ENCODE assay signal across 10 mouse cellular contexts in the genomic region with DNA sequence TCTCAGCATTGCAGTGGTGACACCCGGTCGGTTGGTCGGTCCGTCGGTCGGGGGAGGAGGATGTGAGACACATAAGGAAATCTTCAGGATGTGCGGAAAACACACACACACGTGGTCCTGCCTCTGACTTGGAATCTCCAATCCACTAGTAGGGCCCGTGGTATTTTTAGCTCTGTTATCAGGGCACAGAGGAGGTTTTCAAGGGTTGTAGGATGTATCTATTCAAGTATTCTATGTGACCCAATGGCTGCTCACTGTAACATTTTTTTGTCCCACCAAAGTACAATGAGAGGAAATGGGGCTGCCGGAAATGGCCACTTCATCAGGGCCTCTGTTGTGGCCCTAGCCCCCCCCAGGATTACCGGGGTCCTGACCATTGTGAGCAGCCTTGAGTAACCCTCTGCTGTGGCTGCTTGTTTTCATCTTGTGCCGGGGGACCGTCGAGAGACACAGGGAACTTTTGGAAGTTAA.
DNase-seq lines count a peak whose midpoint lies in the region; ATAC-seq and TF ChIP-seq lines count a peak whose summit lies in the region.
"Had no signal": no experiment of that assay in that cellular context is flagged by ENCODE, and none has a peak within 500 bp of the region (broad histone marks: within the 10 kb centered on the region; RNA-seq: fewer than 3 reads in every experiment).

No protein-coding gene starts in this region.

- no peak overlapping the region for H3K4me3 ChIP-seq in stomach, embryonic 15.5 days (replicated peaks)
- no peak overlapping the region for H3K4me3 ChIP-seq in stomach, postnatal 0 days (ENCODE audit: low read depth, low read length)
- no peak overlapping the region for H3K4me3 ChIP-seq in liver, embryonic 11.5 days (ENCODE audit: low read depth, low read length)
- H3K4me3 ChIP-seq: embryonic facial prominence, embryonic 15.5 days had no signal

- no peaks in the 10 kb centered on the region for H3K36me3 ChIP-seq in stomach, embryonic 15.5 days
- H3K36me3 ChIP-seq in stomach, postnatal 0 days (ENCODE audit: control insufficient read depth, insufficient read depth, low read length), result no peaks in the 10 kb centered on the region
- H3K36me3 ChIP-seq in liver, embryonic 11.5 days (ENCODE audit: control insufficient read depth, insufficient read depth, low read length), result no peaks in the 10 kb centered on the region
- H3K36me3 ChIP-seq: embryonic facial prominence, embryonic 15.5 days; G1E had no signal

- H3K27me3 ChIP-seq in stomach, embryonic 15.5 days (replicated peaks), result no peaks in the 10 kb centered on the region
- no peaks in the 10 kb centered on the region for H3K27me3 ChIP-seq in stomach, postnatal 0 days (ENCODE audit: control insufficient read depth, insufficient read depth, low read length)
- no peaks in the 10 kb centered on the region for H3K27me3 ChIP-seq in liver, embryonic 11.5 days (replicated peaks; ENCODE audit: control insufficient read depth, insufficient read depth, low read length)
- H3K27me3 ChIP-seq: embryonic facial prominence, embryonic 15.5 days had no signal

- peak overlapping the region; percentile 28; the same call in 1 of the 2 replicates for H3K27ac ChIP-seq in stomach, embryonic 15.5 days
- H3K27ac ChIP-seq in stomach, postnatal 0 days (replicated peaks), result no peak overlapping the region; the same call in 1 of the 2 replicates
- peak overlapping the region; percentile 94 for H3K27ac ChIP-seq in liver, embryonic 11.5 days (ENCODE audit: low read depth, low read length)
- H3K27ac ChIP-seq: embryonic facial prominence, embryonic 15.5 days had no signal

- H3K4me2 ChIP-seq in stomach, embryonic 15.5 days, result no peak overlapping the region
- no peak overlapping the region for H3K4me2 ChIP-seq in stomach, postnatal 0 days (replicated peaks; ENCODE audit: low read depth)
- H3K4me2 ChIP-seq in liver, embryonic 11.5 days, result no peak overlapping the region
- H3K4me2 ChIP-seq: embryonic facial prominence, embryonic 15.5 days had no signal

- ATAC-seq in stomach, embryonic 15.5 days (ENCODE audit: insufficient read depth, low FRiP score, low read depth), result no peak; the same call in 1 of the 2 replicates
- ATAC-seq in stomach, postnatal 0 days (ENCODE audit: low FRiP score, low TSS enrichment), result no peak
- ATAC-seq in liver, embryonic 11.5 days (replicated peaks; ENCODE audit: low FRiP score), result no peak; the same call in 1 of the 2 replicates

- peaks cover 30% of the 10 kb centered on the region; the same call in 1 of the 2 replicates for H3K4me1 ChIP-seq in stomach, embryonic 15.5 days
- H3K4me1 ChIP-seq in stomach, postnatal 0 days (replicated peaks; ENCODE audit: control insufficient read depth, insufficient read depth), result no peaks in the 10 kb centered on the region
- H3K4me1 ChIP-seq in liver, embryonic 11.5 days (replicated peaks; ENCODE audit: control insufficient read depth, insufficient read depth, low read length), result peaks cover 45% of the 10 kb centered on the region

- intact Hi-C loops in heart, postnatal 14 days (cut with DNase I), result no loop called here

- TF ChIP-seq EP300 in stomach, postnatal 0 days (optimal IDR thresholded peaks at IDR 0.05), result no peak

- H3K9ac ChIP-seq in stomach, embryonic 15.5 days, result no peak overlapping the region
- H3K9ac ChIP-seq in stomach, postnatal 0 days (ENCODE audit: low read length), result no peak overlapping the region
- no peak overlapping the region for H3K9ac ChIP-seq in liver, embryonic 11.5 days (ENCODE audit: low read depth, low read length)
- H3K9ac ChIP-seq: embryonic facial prominence, embryonic 15.5 days had no signal

- 73% methylated on average over 14 of the region's 14 CpGs for WGBS in stomach, embryonic 15.5 days
- 81% methylated on average over 14 of the region's 14 CpGs for WGBS in stomach, postnatal 0 days
- 59% methylated on average over 14 of the region's 14 CpGs for WGBS in liver, embryonic 11.5 days

- DNase-seq in stomach, postnatal 0 days (ENCODE audit: low spot score), result no peak
- peak; percentile 44 to 54 for DNase-seq in heart, postnatal 14 days
- DNase-seq in liver, embryonic 11.5 days (ENCODE audit: low spot score), result no peak
- no peak for DNase-seq in spleen, postnatal 36 days (ENCODE audit: low spot score in 2 of 2)
- DNase-seq in spleen, postnatal 14 days (ENCODE audit: low spot score in 2 of 2), result no peak
- no peak for DNase-seq in cerebellum, postnatal 25 days
- DNase-seq: midbrain, embryonic 14.5 days had no signal

- H3K9me3 ChIP-seq in stomach, embryonic 15.5 days, result no peaks in the 10 kb centered on the region
- H3K9me3 ChIP-seq in stomach, postnatal 0 days (ENCODE audit: control insufficient read depth, low read length), result no peaks in the 10 kb centered on the region
- no peaks in the 10 kb centered on the region for H3K9me3 ChIP-seq in liver, embryonic 11.5 days (ENCODE audit: control insufficient read depth, low read length)
- H3K9me3 ChIP-seq: embryonic facial prominence, embryonic 15.5 days; G1E had no signal

- no peak for TF ChIP-seq CTCF in stomach, postnatal 0 days (IDR thresholded peaks at IDR 0.05; ENCODE audit: low read depth)

Comparison
In these comparisons a context has a peak if more than half of its experiments do, and no peak if none do; other contexts are left out.
1. DNase-seq: peak in heart, postnatal 14 days (2 of 2); none in stomach, postnatal 0 days (single experiment), liver, embryonic 11.5 days (single experiment), spleen, postnatal 36 days (0 of 2), spleen, postnatal 14 days (0 of 2) and cerebellum, postnatal 25 days (0 of 2).